Mouse (Mus musculus) myocyte (in vitro differentiated cells): ENCODE measurements around the gene Nsg1. TPM values are rescaled to one million over a fixed set of nuclear protein-coding genes. Genes with fewer than 3 reads are reported as not detected.

Source experiments
- H3K27me3 ChIP-seq: one replicate; pipeline ENCODE4 v1.6.1; 2011; ENCODE audit not compliant: control insufficient read depth, insufficient read depth, insufficient read length
- H3K36me3 ChIP-seq: one replicate; pipeline ENCODE4 v1.6.1; 2011; ENCODE audit not compliant: control insufficient read depth, insufficient read depth
- H3K4me2 ChIP-seq: one replicate; pipeline ENCODE4 v1.6.1; 2011; ENCODE audit warnings: low read depth, control low read depth
- H3K4me3 ChIP-seq: one replicate; pipeline ENCODE4 v1.5.1; 2011; ENCODE audit warnings: mild to moderate bottlenecking, control low read depth, moderate library complexity
- H3K79me2 ChIP-seq: one replicate; pipeline ENCODE4 v1.6.1; 2011; ENCODE audit not compliant: control insufficient read depth, insufficient read depth
- H3ac ChIP-seq: one replicate; pipeline ENCODE4 v1.6.1; 2011; ENCODE audit not compliant: control insufficient read depth, insufficient read length
- CEBPB ChIP-seq: IDR thresholded peaks from 2 replicates; pipeline ENCODE4 v1.6.1; 2011; ENCODE audit warnings: mild to moderate bottlenecking, moderate library complexity; ENCODE audit not compliant: poor library complexity, insufficient read depth, severe bottlenecking
- E2F4 ChIP-seq: IDR thresholded peaks from one replicate; pipeline ENCODE4 v1.6.1; 2011; ENCODE audit warnings: mild to moderate bottlenecking, control low read depth, moderate library complexity; ENCODE audit not compliant: insufficient read depth
- MAX ChIP-seq: IDR thresholded peaks from one replicate; pipeline ENCODE4 v1.6.1; 2011; ENCODE audit warnings: low read depth, mild to moderate bottlenecking, control low read depth
- MYOD1 ChIP-seq, 3 experiments: IDR thresholded peaks; one replicate each; pipeline ENCODE4 v1.6.1; 2011; ENCODE audit warnings: control low read depth in 2 of 3, low read depth in 2 of 3, mild to moderate bottlenecking in 2 of 3, moderate library complexity in 1 of 3; ENCODE audit not compliant: insufficient read length in 2 of 3, control insufficient read depth in 1 of 3
- MYOG ChIP-seq, 3 experiments: IDR thresholded peaks; one replicate each; pipeline ENCODE4 v1.6.1; 2011; ENCODE audit warnings: control low read depth in 2 of 3, low read depth in 2 of 3, mild to moderate bottlenecking in 2 of 3; ENCODE audit not compliant: insufficient read length in 2 of 3, control insufficient read depth in 1 of 3, insufficient read depth in 1 of 3
- POLR2A ChIP-seq: IDR thresholded peaks from one replicate; pipeline ENCODE4 v1.6.1; 2011; ENCODE audit warnings: low read depth, mild to moderate bottlenecking, control low read depth, moderate library complexity; ENCODE audit not compliant: insufficient read length
- POLR2AphosphoS2 ChIP-seq: IDR thresholded peaks from one replicate; pipeline ENCODE4 v1.6.1; 2011; ENCODE audit warnings: low read depth, control low read depth; ENCODE audit not compliant: insufficient read length
- REST ChIP-seq: IDR thresholded peaks from one replicate; pipeline ENCODE4 v1.6.1; 2011; ENCODE audit warnings: mild to moderate bottlenecking, control low read depth, moderate library complexity; ENCODE audit not compliant: insufficient read depth, insufficient read length
- SRF ChIP-seq: IDR thresholded peaks from one replicate; pipeline ENCODE4 v1.6.1; 2011; ENCODE audit warnings: low read depth; ENCODE audit not compliant: control insufficient read depth, insufficient read length
- TCF12 ChIP-seq: IDR thresholded peaks from one replicate; pipeline ENCODE4 v1.6.1; 2011; ENCODE audit warnings: mild to moderate bottlenecking, control low read depth; ENCODE audit not compliant: poor library complexity, insufficient read depth, severe bottlenecking
- TCF3 ChIP-seq: IDR thresholded peaks from one replicate; pipeline ENCODE4 v1.6.1; 2011; ENCODE audit warnings: low read depth, control low read depth; ENCODE audit not compliant: insufficient read length
- USF1 ChIP-seq: IDR thresholded peaks from one replicate; pipeline ENCODE4 v1.6.1; 2011; ENCODE audit warnings: low read depth, mild to moderate bottlenecking, control low read depth, moderate library complexity
- polyA plus RNA-seq: library from polyadenylated mRNA; unstranded; fragments of >200 nt; fragmentation: generic; extraction: Trizol; gene quantifications from one replicate; pipeline ENCODE4 v1.2.1, GENCODE M21; 2012; ENCODE audit warnings: missing spikeins

Nsg1 gene
- polyA plus RNA-seq, 1 experiment, result 13.8 TPM

- Histone ChIP-seq H3K4me3 (no peak overlapping the region), H3K4me2 (no peak overlapping the region), H3ac (no peak overlapping the region), H3K27me3 (no peaks in the 10 kb centered on the region), H3K36me3 (no peaks in the 10 kb centered on the region), H3K79me2 (no peaks in the 10 kb centered on the region)
- TF ChIP-seq SRF (no peak), MYOG (IDR thresholded peaks at IDR 0.05; ENCODE audit: control insufficient read depth in 1 of 3, insufficient read depth in 1 of 3, insufficient read length in 2 of 3, low read depth in 2 of 3) (no peak), MAX (no peak), TCF12 (no peak), MYOD1 (IDR thresholded peaks at IDR 0.05; ENCODE audit: control insufficient read depth in 1 of 3, insufficient read length in 2 of 3, low read depth in 2 of 3) (no peak), USF1 (no peak), POLR2AphosphoS2 (no peak), REST (no peak), CEBPB (no peak), POLR2A (no peak), E2F4 (no peak), TCF3 (no peak)
Measured at GRCm38 (mm10) chr5:38094331-38094730, 65.4 kb downstream of the Nsg1 start.

GRCm38 (mm10) chr5:38091966-38092304 lies 67.8 kb downstream of the Nsg1 start:
- peaks cover 3% of the 10 kb centered on the region for H3K79me2 ChIP-seq
- H3K27me3 ChIP-seq, result no peaks in the 10 kb centered on the region
- no peak overlapping the region for H3K4me2 ChIP-seq
- no peak overlapping the region for H3K4me3 ChIP-seq
- H3ac ChIP-seq, result no peak overlapping the region
- no peaks in the 10 kb centered on the region for H3K36me3 ChIP-seq
- TF ChIP-seq TCF12, result no peak
- no peak for TF ChIP-seq USF1
- no peak for TF ChIP-seq E2F4

GRCm38 (mm10) chr5:38091046-38091965 lies 68.4 kb downstream of the Nsg1 start:
- Histone ChIP-seq H3K4me2 (no peak overlapping the region), H3ac (no peak overlapping the region), H3K36me3 (no peaks in the 10 kb centered on the region), H3K79me2 (peaks cover 4% of the 10 kb centered on the region), H3K4me3 (no peak overlapping the region), H3K27me3 (no peaks in the 10 kb centered on the region)
- TF ChIP-seq POLR2AphosphoS2 (no peak), POLR2A (no peak), MAX (no peak), CEBPB (no peak), MYOD1 (IDR thresholded peaks at IDR 0.05; ENCODE audit: control insufficient read depth in 1 of 3, insufficient read length in 2 of 3, low read depth in 2 of 3) (no peak), SRF (no peak), E2F4 (no peak), TCF12 (no peak), USF1 (no peak), MYOG (IDR thresholded peaks at IDR 0.05; ENCODE audit: control insufficient read depth in 1 of 3, insufficient read depth in 1 of 3, insufficient read length in 2 of 3, low read depth in 2 of 3) (no peak)

GRCm38 (mm10) chr5:38090581-38090980 lies 69.1 kb downstream of the Nsg1 start:
- Histone ChIP-seq H3K79me2 (peaks cover 4% of the 10 kb centered on the region), H3K4me2 (no peak overlapping the region), H3K36me3 (no peaks in the 10 kb centered on the region), H3K27me3 (no peaks in the 10 kb centered on the region), H3ac (no peak overlapping the region), H3K4me3 (no peak overlapping the region)
- TF ChIP-seq USF1, result no peak
- no peak for TF ChIP-seq POLR2AphosphoS2
- no peak for TF ChIP-seq SRF
- TF ChIP-seq MAX, result no peak
- no peak for TF ChIP-seq REST
- no peak for TF ChIP-seq TCF3
- no peak for TF ChIP-seq POLR2A
- no peak for TF ChIP-seq MYOD1 (IDR thresholded peaks at IDR 0.05; ENCODE audit: control insufficient read depth in 1 of 3, insufficient read length in 2 of 3, low read depth in 2 of 3)
- TF ChIP-seq TCF12, result no peak
- TF ChIP-seq MYOG (IDR thresholded peaks at IDR 0.05; ENCODE audit: control insufficient read depth in 1 of 3, insufficient read depth in 1 of 3, insufficient read length in 2 of 3, low read depth in 2 of 3), result no peak
- no peak for TF ChIP-seq CEBPB
- TF ChIP-seq E2F4, result no peak

- no peak for TF ChIP-seq MAX
- no peak for TF ChIP-seq MYOD1 (IDR thresholded peaks at IDR 0.05; ENCODE audit: control insufficient read depth in 1 of 3, insufficient read length in 2 of 3, low read depth in 2 of 3)
- no peak for TF ChIP-seq POLR2A
- no peak for TF ChIP-seq USF1
- TF ChIP-seq POLR2AphosphoS2, result no peak
- TF ChIP-seq TCF3, result no peak
- TF ChIP-seq TCF12, result no peak
- TF ChIP-seq E2F4, result no peak
- TF ChIP-seq MYOG (IDR thresholded peaks at IDR 0.05; ENCODE audit: control insufficient read depth in 1 of 3, insufficient read depth in 1 of 3, insufficient read length in 2 of 3, low read depth in 2 of 3), result no peak
- no peak for TF ChIP-seq REST
- TF ChIP-seq SRF, result no peak
- no peak for TF ChIP-seq CEBPB
- peaks cover 4% of the 10 kb centered on the region for H3K79me2 ChIP-seq
- H3K36me3 ChIP-seq, result no peaks in the 10 kb centered on the region
- H3ac ChIP-seq, result no peak overlapping the region
- H3K4me3 ChIP-seq, result no peak overlapping the region
- H3K27me3 ChIP-seq, result no peaks in the 10 kb centered on the region
- no peak overlapping the region for H3K4me2 ChIP-seq
Measured at GRCm38 (mm10) chr5:38090111-38090510, 69.6 kb downstream of the Nsg1 start.

Other genes starting within 250 kb of the Nsg1 start
- 24.9 TPM for gene Stx18, start 121.2 kb downstream of the Nsg1 start, polyA plus RNA-seq
- gene Zbtb49, start 60.5 kb upstream of the Nsg1 start, polyA plus RNA-seq, result 4.5 TPM
- gene Lyar, start 60.6 kb upstream of the Nsg1 start, polyA plus RNA-seq, result 21.2 TPM
- 24.0 TPM for gene Tmem128, start 100.3 kb upstream of the Nsg1 start, polyA plus RNA-seq
- gene Otop1, start 116.1 kb upstream of the Nsg1 start, polyA plus RNA-seq, result 0.10 TPM
- not detected for gene Drd5, start 159.5 kb upstream of the Nsg1 start, polyA plus RNA-seq